Mouse (Mus musculus) embryonic facial prominence, embryonic 14.5 days (tissue): ENCODE data around the gene Nim1k. TPM values are rescaled to one million over a fixed set of nuclear protein-coding genes. Genes with fewer than 3 reads are reported as not detected.
A peak's percentile ranks its signal among the peaks of the same experiment; 100 is the strongest.

ENCODE experiments used
- ATAC-seq: fragments of 200-750 bp; cut with Nextera tagmentation; 2 replicates; pipeline ENCODE4 v1.8.0; 2017; ENCODE audit warnings: low read depth, moderate number of reproducible peaks, moderate TSS enrichment
- DNase-seq: peaks from one replicate; pipeline ENCODE4 v3.0.0-alpha.2; 2015; ENCODE audit warnings: low spot score
- H3K27ac ChIP-seq: fragments of 300-500 bp; sonication (generic); replicated peaks from 2 replicates; pipeline ENCODE4 v1.5.1; 2014; ENCODE audit warnings: low read depth, mild to moderate bottlenecking, low read length, moderate library complexity
- H3K27me3 ChIP-seq: fragments of 300-500 bp; sonication (generic); replicated peaks from 2 replicates; pipeline ENCODE4 v1.6.1; 2014; ENCODE audit warnings: low read length; ENCODE audit not compliant: control insufficient read depth, insufficient read depth
- H3K36me3 ChIP-seq: fragments of 300-500 bp; sonication (generic); 2 replicates; pipeline ENCODE4 v1.6.1; 2014; ENCODE audit warnings: low read length, mixed read lengths; ENCODE audit not compliant: control insufficient read depth, insufficient read depth
- H3K4me1 ChIP-seq: fragments of 300-500 bp; sonication (generic); 2 replicates; pipeline ENCODE4 v1.6.1; 2014; ENCODE audit warnings: antibody characterized with exemption, low read length; ENCODE audit not compliant: control insufficient read depth, insufficient read depth
- H3K4me2 ChIP-seq: fragments of 300-500 bp; sonication (generic); 2 replicates; pipeline ENCODE4 v1.6.1; 2014; ENCODE audit warnings: low read depth, mild to moderate bottlenecking, low read length, moderate library complexity, mixed read lengths
- H3K4me3 ChIP-seq: fragments of 300-500 bp; sonication (generic); 2 replicates; pipeline ENCODE4 v1.5.1; 2014; ENCODE audit warnings: low read depth, mild to moderate bottlenecking, low read length
- H3K9ac ChIP-seq: fragments of 300-500 bp; sonication (generic); 2 replicates; pipeline ENCODE4 v1.6.1; 2014; ENCODE audit warnings: low read depth, mild to moderate bottlenecking, low read length, moderate library complexity, mixed read lengths
- H3K9me3 ChIP-seq: fragments of 300-500 bp; sonication (generic); 2 replicates; pipeline ENCODE4 v1.6.1; 2016; ENCODE audit warnings: low read length; ENCODE audit not compliant: control insufficient read depth
- WGBS: fragments of 180-500 bp; shearing (Covaris S2); extraction: QIAGEN DNeasy Blood & Tissue Kit; methylation state at CpG from one replicate; pipeline ENCODE4 v1.1.7; 2014; 5-methylcytosine and 5-hydroxymethylcytosine counted together
- polyA plus RNA-seq: library from polyadenylated mRNA; unstranded; fragments of >200 nt; fragmentation: Nextera tagmentation; extraction: Ambion mirVana; gene quantifications from 2 replicates; pipeline ENCODE4 v1.2.1, GENCODE M21; 2014

The Nim1k gene
- polyA plus RNA-seq, 1 experiment from 2014 or later = 2.3 TPM

DNA sequence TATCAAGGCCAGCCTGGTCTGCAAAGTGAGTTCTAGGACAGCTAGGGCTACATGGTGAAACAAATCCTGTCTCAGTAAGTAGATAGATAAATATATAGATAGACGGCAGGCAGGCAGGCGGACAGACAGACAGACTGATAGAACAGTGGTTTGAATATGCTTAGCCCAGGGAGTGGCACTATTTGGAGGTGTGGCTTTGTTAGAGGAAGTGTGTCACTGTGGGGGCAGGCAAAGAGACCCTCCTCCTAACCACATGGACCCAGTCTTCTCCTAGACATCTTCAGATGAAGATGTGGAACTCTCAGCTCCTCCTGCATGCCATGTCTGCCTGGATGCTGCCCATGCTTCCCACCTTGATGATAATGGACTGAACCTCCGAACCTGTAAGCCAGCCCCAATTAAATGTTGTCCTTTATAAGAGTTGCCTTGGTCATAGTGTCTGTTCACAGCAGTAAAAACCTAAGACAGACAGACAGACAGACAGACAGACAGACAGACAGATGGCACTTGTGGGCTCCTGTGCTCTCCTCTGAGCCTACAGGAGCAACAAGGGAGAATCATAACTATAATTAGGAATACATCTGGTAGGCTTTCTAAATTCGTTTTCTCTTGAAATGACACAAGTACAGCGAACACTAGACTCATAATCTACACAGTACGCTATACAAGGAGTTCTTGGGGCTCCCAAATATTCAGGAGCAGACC, 12.8 kb downstream of the Nim1k start:
- Histone ChIP-seq H3K9me3 (no peaks in the 10 kb centered on the region), H3K27me3 (no peaks in the 10 kb centered on the region), H3K4me2 (no peak overlapping the region), H3K27ac (no peak overlapping the region), H3K4me3 (no peak overlapping the region), H3K36me3 (no peaks in the 10 kb centered on the region), H3K9ac (no peak overlapping the region), H3K4me1 (0 out of 2 replicates have a peak, but pooled peaks cover 3% of the 10 kb centered on the region)
- ATAC-seq (no peak), DNase-seq (no peak)
- 84% methylated on average over 6 of the region's 6 CpGs for WGBS

- peak overlapping the region; percentile 22; the same call in 1 of the 2 replicates for H3K9ac ChIP-seq
- no peaks in the 10 kb centered on the region for H3K27me3 ChIP-seq
- no peaks in the 10 kb centered on the region for H3K36me3 ChIP-seq
- peak; percentile 46 for DNase-seq
- peak; percentile 57; the same call in 1 of the 2 replicates for ATAC-seq
- H3K9me3 ChIP-seq = no peaks in the 10 kb centered on the region
- H3K4me3 ChIP-seq = peak overlapping the region; percentile 8
- 0 out of 2 replicates have a peak, but pooled peaks cover 3% of the 10 kb centered on the region for H3K4me1 ChIP-seq
- no peak overlapping the region for H3K27ac ChIP-seq
- H3K4me2 ChIP-seq = peak overlapping the region; percentile 56
- WGBS = 6% methylated on average over 19 of the region's 19 CpGs
Measured at GRCm38 (mm10) chr13:119741390-119742237, 14.1 kb downstream of the Nim1k start.

DNA sequence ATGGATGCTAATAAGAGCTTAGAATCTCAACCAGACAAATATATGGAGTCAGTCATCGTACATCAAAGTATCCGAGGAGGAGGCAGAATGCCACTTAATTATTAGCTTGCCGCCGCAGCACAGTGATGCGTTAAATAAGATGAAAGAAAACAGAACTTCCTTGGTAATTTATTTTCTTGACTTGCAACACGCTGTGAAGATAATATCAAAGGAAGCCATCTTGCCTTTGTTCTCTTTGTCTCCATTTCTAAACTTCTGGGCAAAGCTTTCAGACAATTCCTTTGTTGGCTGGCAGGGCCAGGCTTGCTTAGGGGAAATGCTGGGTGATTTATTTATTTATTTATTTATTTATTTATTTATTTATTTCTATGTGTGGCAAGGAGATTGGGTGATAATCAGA, 24.2 kb downstream of the Nim1k start:
- no peak overlapping the region for H3K9ac ChIP-seq
- H3K4me1 ChIP-seq = no peaks in the 10 kb centered on the region
- H3K4me3 ChIP-seq = no peak overlapping the region
- no peaks in the 10 kb centered on the region for H3K9me3 ChIP-seq
- ATAC-seq (no peak), DNase-seq (no peak)
- no peak overlapping the region for H3K27ac ChIP-seq
- H3K27me3 ChIP-seq = no peaks in the 10 kb centered on the region
- H3K4me2 ChIP-seq = no peak overlapping the region
- 67% methylated on average over 6 of the region's 6 CpGs for WGBS
- no peaks in the 10 kb centered on the region for H3K36me3 ChIP-seq

- Histone ChIP-seq H3K27ac (no peak overlapping the region), H3K36me3 (no peaks in the 10 kb centered on the region), H3K4me1 (no peaks in the 10 kb centered on the region), H3K4me2 (no peak overlapping the region), H3K4me3 (no peak overlapping the region), H3K9ac (no peak overlapping the region), H3K27me3 (no peaks in the 10 kb centered on the region), H3K9me3 (no peaks in the 10 kb centered on the region)
- no peak for DNase-seq
- ATAC-seq = no peak
- WGBS = 81% methylated on average over 7 of the region's 7 CpGs
Measured at GRCm38 (mm10) chr13:119729406-119729805, 26.3 kb downstream of the Nim1k start.

GRCm38 (mm10) chr13:119727608-119728387, 27.9 kb downstream of the Nim1k start:
- ATAC-seq = peak; percentile 81

DNA sequence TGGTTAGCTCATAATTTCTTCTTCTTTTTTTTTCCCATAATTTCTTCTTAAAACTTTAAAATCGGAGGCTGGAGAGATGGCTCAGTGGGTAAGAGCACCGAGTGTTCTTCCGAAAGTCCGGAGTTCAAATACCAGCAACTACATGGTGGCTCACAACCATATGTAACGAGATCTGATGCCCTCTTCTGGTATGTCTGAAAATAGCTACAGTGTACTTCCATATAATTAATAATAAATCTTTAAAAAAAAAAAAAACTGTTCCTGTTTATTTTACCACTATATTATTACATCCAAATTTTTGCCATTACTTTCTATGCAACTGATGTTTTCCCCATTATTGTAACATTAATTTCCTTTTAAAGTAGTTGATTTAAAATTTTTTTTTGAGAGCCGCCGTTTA, 31.1 kb downstream of the Nim1k start:
- Histone ChIP-seq H3K27ac (no peak overlapping the region), H3K36me3 (no peaks in the 10 kb centered on the region), H3K9me3 (no peaks in the 10 kb centered on the region), H3K4me1 (no peaks in the 10 kb centered on the region), H3K4me2 (no peak overlapping the region), H3K9ac (no peak overlapping the region), H3K27me3 (no peaks in the 10 kb centered on the region), H3K4me3 (no peak overlapping the region)
- ATAC-seq = no peak
- 84% methylated on average over 7 of the region's 7 CpGs for WGBS
- DNase-seq = peak; percentile 17

More at GRCm38 (mm10) chr13:119727608-119728387, 27.9 kb downstream of the Nim1k start:
- Histone ChIP-seq H3K4me1 (no peaks in the 10 kb centered on the region), H3K9ac (no peak overlapping the region), H3K36me3 (no peaks in the 10 kb centered on the region), H3K4me3 (no peak overlapping the region), H3K27ac (no peak overlapping the region), H3K9me3 (no peaks in the 10 kb centered on the region), H3K4me2 (no peak overlapping the region), H3K27me3 (no peaks in the 10 kb centered on the region)
- 64% methylated on average over 26 of the region's 26 CpGs for WGBS
- DNase-seq = peak; percentile 60

- no peaks in the 10 kb centered on the region for H3K27me3 ChIP-seq
- H3K4me3 ChIP-seq = no peak overlapping the region
- H3K27ac ChIP-seq = no peak overlapping the region
- H3K4me2 ChIP-seq = no peak overlapping the region
- no peaks in the 10 kb centered on the region for H3K36me3 ChIP-seq
- ATAC-seq = no peak
- H3K9me3 ChIP-seq = no peaks in the 10 kb centered on the region
- no peaks in the 10 kb centered on the region for H3K4me1 ChIP-seq
- 70% methylated on average over 5 of the region's 5 CpGs for WGBS
- DNase-seq = no peak
- no peak overlapping the region for H3K9ac ChIP-seq
Measured at GRCm38 (mm10) chr13:119723368-119723767, 32.3 kb downstream of the Nim1k start.

GRCm38 (mm10) chr13:119722447-119722846, 33.2 kb downstream of the Nim1k start:
- Histone ChIP-seq H3K4me3 (no peak overlapping the region), H3K36me3 (no peaks in the 10 kb centered on the region), H3K9me3 (no peaks in the 10 kb centered on the region), H3K4me1 (no peaks in the 10 kb centered on the region), H3K4me2 (no peak overlapping the region), H3K9ac (no peak overlapping the region), H3K27ac (no peak overlapping the region), H3K27me3 (no peaks in the 10 kb centered on the region)
- ATAC-seq (no peak), DNase-seq (peak; percentile 45)
- 76% methylated on average over 3 of the region's 3 CpGs for WGBS
